Mouse (Mus musculus) lung, postnatal 0 days (tissue): Measurements from ENCODE around the gene St6gal2.

ENCODE experiments used
- CTCF ChIP-seq: IDR thresholded peaks from 2 replicates; pipeline ENCODE4 v1.5.1; 2016; ENCODE audit warnings: antibody characterized with exemption, mild to moderate bottlenecking
- EP300 ChIP-seq: IDR thresholded peaks from 2 replicates; pipeline ENCODE4 v1.6.1; 2016; ENCODE audit warnings: antibody characterized with exemption, mild to moderate bottlenecking, control low read depth

GRCm38 (mm10) chr17:55445250-55446184 lies at the start of gene St6gal2:
- TF ChIP-seq EP300 = no peak
- TF ChIP-seq CTCF = no peak
